Mouse (Mus musculus): ENCODE measurements around the gene G2e3. TPM values are rescaled to one million over a fixed set of nuclear protein-coding genes. Genes with fewer than 3 reads are reported as not detected.

Gene G2e3
- polyA plus RNA-seq, 2 experiments, result 19.2 to 26.9 TPM

- peak overlapping the region; percentile 77 for H3K4me3 ChIP-seq (replicated peaks; ENCODE audit: low read length)
- H3K27me3 ChIP-seq (ENCODE audit: control insufficient read depth, insufficient read depth, low read length), result no peaks in the 10 kb centered on the region
- H3K4me1 ChIP-seq (ENCODE audit: control insufficient read depth, insufficient read depth, low read length), result peaks cover 10% of the 10 kb centered on the region; the same call in 1 of the 2 replicates
- H3K9me3 ChIP-seq (ENCODE audit: control insufficient read depth, low read length), result no peaks in the 10 kb centered on the region
- ATAC-seq (ENCODE audit: low FRiP score, low read depth) (no peak), DNase-seq (ENCODE audit: low spot score) (no peak)
- under 1% methylated on average over 10 of the region's 10 CpGs for WGBS
- H3K36me3 ChIP-seq (ENCODE audit: control insufficient read depth, insufficient read depth, low read length), result peaks cover 19% of the 10 kb centered on the region
- H3K27ac ChIP-seq (replicated peaks; ENCODE audit: low read depth, low read length), result peak overlapping the region; percentile 91
- peak overlapping the region; percentile 67 for H3K4me2 ChIP-seq (replicated peaks; ENCODE audit: low read depth, low read length, severe bottlenecking)
- TF ChIP-seq POLR2A (IDR thresholded peaks at IDR 0.05; ENCODE audit: borderline replicate concordance, extremely low read depth, insufficient read depth, insufficient read length), result no peak
- peak overlapping the region; percentile 87 for H3K9ac ChIP-seq (ENCODE audit: low read depth, low read length, severe bottlenecking)
These were observed 787 bp downstream of the G2e3 start for GRCm38 (mm10) chr12:51348698-51348998.

- DNase-seq (ENCODE audit: low spot score), result no peak
- H3K4me3 ChIP-seq (replicated peaks; ENCODE audit: low read length), result no peak overlapping the region
These were observed 7.4 kb downstream of the G2e3 start for GRCm38 (mm10) chr12:51355296-51355695.

GRCm38 (mm10) chr12:51361294-51361693 lies 13.4 kb downstream of the G2e3 start:
- Histone ChIP-seq H3K27me3 (ENCODE audit: control insufficient read depth, insufficient read depth, low read length) (no peaks in the 10 kb centered on the region), H3K9me3 (ENCODE audit: control insufficient read depth, low read length) (no peaks in the 10 kb centered on the region), H3K9ac (ENCODE audit: low read depth, low read length, severe bottlenecking) (no peak overlapping the region), H3K4me3 (replicated peaks; ENCODE audit: low read length) (no peak overlapping the region), H3K27ac (replicated peaks; ENCODE audit: low read depth, low read length) (no peak overlapping the region), H3K4me2 (replicated peaks; ENCODE audit: low read depth, low read length, severe bottlenecking) (no peak overlapping the region), H3K36me3 (ENCODE audit: control insufficient read depth, insufficient read depth, low read length) (peaks cover 78% of the 10 kb centered on the region), H3K4me1 (ENCODE audit: control insufficient read depth, insufficient read depth, low read length) (no peaks in the 10 kb centered on the region)
- DNase-seq (ENCODE audit: low spot score) (no peak), ATAC-seq (ENCODE audit: low FRiP score, low read depth) (no peak)
- TF ChIP-seq POLR2A (IDR thresholded peaks at IDR 0.05; ENCODE audit: borderline replicate concordance, extremely low read depth, insufficient read depth, insufficient read length), result no peak

More at GRCm38 (mm10) chr12:51355296-51355695, 7.4 kb downstream of the G2e3 start:
- no peaks in the 10 kb centered on the region for H3K27me3 ChIP-seq (ENCODE audit: control insufficient read depth, insufficient read depth, low read length)
- H3K9ac ChIP-seq (ENCODE audit: low read depth, low read length, severe bottlenecking), result no peak overlapping the region
- H3K4me1 ChIP-seq (ENCODE audit: control insufficient read depth, insufficient read depth, low read length), result no peaks in the 10 kb centered on the region
- ATAC-seq (ENCODE audit: low FRiP score, low read depth), result no peak
- no peak overlapping the region for H3K27ac ChIP-seq (replicated peaks; ENCODE audit: low read depth, low read length)
- 88% methylated on average over 8 of the region's 8 CpGs for WGBS
- TF ChIP-seq POLR2A (IDR thresholded peaks at IDR 0.05; ENCODE audit: borderline replicate concordance, extremely low read depth, insufficient read depth, insufficient read length), result no peak
- H3K36me3 ChIP-seq (ENCODE audit: control insufficient read depth, insufficient read depth, low read length), result peaks cover 75% of the 10 kb centered on the region
- no peaks in the 10 kb centered on the region for H3K9me3 ChIP-seq (ENCODE audit: control insufficient read depth, low read length)
- H3K4me2 ChIP-seq (replicated peaks; ENCODE audit: low read depth, low read length, severe bottlenecking), result no peak overlapping the region

- no peak overlapping the region for H3K27ac ChIP-seq (replicated peaks; ENCODE audit: low read depth, low read length)
- peaks cover 78% of the 10 kb centered on the region for H3K36me3 ChIP-seq (ENCODE audit: control insufficient read depth, insufficient read depth, low read length)
- no peak overlapping the region for H3K4me2 ChIP-seq (replicated peaks; ENCODE audit: low read depth, low read length, severe bottlenecking)
- WGBS, result 93% methylated on average over 1 of the region's 1 CpGs
- H3K27me3 ChIP-seq (ENCODE audit: control insufficient read depth, insufficient read depth, low read length), result no peaks in the 10 kb centered on the region
- no peaks in the 10 kb centered on the region for H3K4me1 ChIP-seq (ENCODE audit: control insufficient read depth, insufficient read depth, low read length)
- DNase-seq (ENCODE audit: low spot score), result no peak
- H3K9me3 ChIP-seq (ENCODE audit: control insufficient read depth, low read length), result no peaks in the 10 kb centered on the region
- TF ChIP-seq POLR2A (IDR thresholded peaks at IDR 0.05; ENCODE audit: borderline replicate concordance, extremely low read depth, insufficient read depth, insufficient read length), result no peak
- no peak for ATAC-seq (ENCODE audit: low FRiP score, low read depth)
- no peak overlapping the region for H3K9ac ChIP-seq (ENCODE audit: low read depth, low read length, severe bottlenecking)
- H3K4me3 ChIP-seq (replicated peaks; ENCODE audit: low read length), result no peak overlapping the region
These were observed 15.0 kb downstream of the G2e3 start for GRCm38 (mm10) chr12:51362898-51363297.

- 95% methylated on average over 3 of the region's 3 CpGs for WGBS
These were observed 20.6 kb downstream of the G2e3 start for GRCm38 (mm10) chr12:51368504-51368903.

More at GRCm38 (mm10) chr12:51368504-51368903, 20.6 kb downstream of the G2e3 start:
- no peak for TF ChIP-seq POLR2A (IDR thresholded peaks at IDR 0.05; ENCODE audit: borderline replicate concordance, extremely low read depth, insufficient read depth, insufficient read length)
- DNase-seq (ENCODE audit: low spot score), result no peak
- no peak overlapping the region for H3K4me3 ChIP-seq (replicated peaks; ENCODE audit: low read length)
- no peak overlapping the region for H3K27ac ChIP-seq (replicated peaks; ENCODE audit: low read depth, low read length)
- no peaks in the 10 kb centered on the region for H3K27me3 ChIP-seq (ENCODE audit: control insufficient read depth, insufficient read depth, low read length)
- H3K4me1 ChIP-seq (ENCODE audit: control insufficient read depth, insufficient read depth, low read length), result no peaks in the 10 kb centered on the region
- peaks cover 70% of the 10 kb centered on the region for H3K36me3 ChIP-seq (ENCODE audit: control insufficient read depth, insufficient read depth, low read length)
- no peak for ATAC-seq (ENCODE audit: low FRiP score, low read depth)
- no peak overlapping the region for H3K4me2 ChIP-seq (replicated peaks; ENCODE audit: low read depth, low read length, severe bottlenecking)
- H3K9me3 ChIP-seq (ENCODE audit: control insufficient read depth, low read length), result no peaks in the 10 kb centered on the region
- H3K9ac ChIP-seq (ENCODE audit: low read depth, low read length, severe bottlenecking), result no peak overlapping the region
